9 mouse cellular contexts compared by ENCODE assay signal in genomic region chr2:63454263-63455011, GRCm38 (mm10).
A peak's percentile ranks its signal among the peaks of the same experiment; 100 is the strongest.
DNase-seq lines count a peak whose midpoint lies in the region; ATAC-seq lines count a peak whose summit lies in the region.
"Had no signal": no experiment of that assay in that cellular context is flagged by ENCODE, and none has a peak within 500 bp of the region (broad histone marks: within the 10 kb centered on the region; RNA-seq: fewer than 3 reads in every experiment).

No protein-coding gene starts in this region.

- no peak overlapping the region for H3K4me2 ChIP-seq in embryonic facial prominence, embryonic 13.5 days
- no peak overlapping the region for H3K4me2 ChIP-seq in neural tube, embryonic 13.5 days
- H3K4me2 ChIP-seq: stomach, embryonic 15.5 days had no signal

- no peak overlapping the region for H3K9ac ChIP-seq in embryonic facial prominence, embryonic 13.5 days
- H3K9ac ChIP-seq in neural tube, embryonic 13.5 days: no peak overlapping the region
- H3K9ac ChIP-seq: stomach, embryonic 15.5 days had no signal

- no peaks in the 10 kb centered on the region for H3K4me1 ChIP-seq in embryonic facial prominence, embryonic 13.5 days
- no peaks in the 10 kb centered on the region for H3K4me1 ChIP-seq in embryonic facial prominence, embryonic 10.5 days
- H3K4me1 ChIP-seq in neural tube, embryonic 13.5 days (replicated peaks): no peaks in the 10 kb centered on the region; the same call in 1 of the 2 replicates
- H3K4me1 ChIP-seq: stomach, embryonic 15.5 days had no signal

- WGBS in embryonic facial prominence, embryonic 13.5 days: 71% methylated on average over 10 of the region's 10 CpGs
- 77% methylated on average over 10 of the region's 10 CpGs for WGBS in embryonic facial prominence, embryonic 10.5 days
- WGBS in neural tube, embryonic 13.5 days: 60% methylated on average over 10 of the region's 10 CpGs

- no peak for DNase-seq in embryonic facial prominence, embryonic 10.5 days (ENCODE audit: low spot score)
- DNase-seq in neural tube, embryonic 10.5 days (ENCODE audit: extremely low spot score, low spot score): no peak
- peak; percentile 49 to 53 for DNase-seq in layer of hippocampus, adult 8-10 months (ENCODE audit: low spot score in 2 of 2)
- peak; percentile 28 to 52 for DNase-seq in right cerebral cortex, postnatal 36 days (ENCODE audit: low spot score in 2 of 2)
- no peak for DNase-seq in adrenal gland, postnatal 14 days

- no peak overlapping the region for H3K27ac ChIP-seq in embryonic facial prominence, embryonic 13.5 days
- no peak overlapping the region for H3K27ac ChIP-seq in embryonic facial prominence, embryonic 10.5 days (replicated peaks)
- H3K27ac ChIP-seq in neural tube, embryonic 13.5 days (replicated peaks): no peak overlapping the region
- H3K27ac ChIP-seq: stomach, embryonic 15.5 days had no signal

- H3K9me3 ChIP-seq in embryonic facial prominence, embryonic 13.5 days: no peaks in the 10 kb centered on the region
- no peaks in the 10 kb centered on the region for H3K9me3 ChIP-seq in embryonic facial prominence, embryonic 10.5 days
- no peaks in the 10 kb centered on the region for H3K9me3 ChIP-seq in neural tube, embryonic 13.5 days
- H3K9me3 ChIP-seq: stomach, embryonic 15.5 days had no signal

- no peak overlapping the region for H3K4me3 ChIP-seq in embryonic facial prominence, embryonic 13.5 days
- no peak overlapping the region for H3K4me3 ChIP-seq in embryonic facial prominence, embryonic 10.5 days
- no peak overlapping the region for H3K4me3 ChIP-seq in neural tube, embryonic 13.5 days
- H3K4me3 ChIP-seq: stomach, embryonic 15.5 days had no signal

- H3K27me3 ChIP-seq in embryonic facial prominence, embryonic 13.5 days: no peaks in the 10 kb centered on the region
- no peaks in the 10 kb centered on the region for H3K27me3 ChIP-seq in embryonic facial prominence, embryonic 10.5 days (replicated peaks; ENCODE audit: low read depth, poor library complexity, severe bottlenecking)
- no peaks in the 10 kb centered on the region for H3K27me3 ChIP-seq in neural tube, embryonic 13.5 days
- H3K27me3 ChIP-seq: stomach, embryonic 15.5 days had no signal

- H3K36me3 ChIP-seq in embryonic facial prominence, embryonic 13.5 days: no peaks in the 10 kb centered on the region
- H3K36me3 ChIP-seq in embryonic facial prominence, embryonic 10.5 days (replicated peaks): no peaks in the 10 kb centered on the region
- H3K36me3 ChIP-seq in neural tube, embryonic 13.5 days: no peaks in the 10 kb centered on the region
- H3K36me3 ChIP-seq: stomach, embryonic 15.5 days had no signal

- ATAC-seq in embryonic facial prominence, embryonic 13.5 days (ENCODE audit: insufficient number of reproducible peaks, insufficient read depth, low FRiP score, low TSS enrichment, low read depth): peak; percentile 43; the same call in 1 of the 2 replicates
- ATAC-seq in neural tube, embryonic 13.5 days (ENCODE audit: low read depth): peak; percentile 91
- no peak for ATAC-seq in megakaryocyte-erythroid progenitor cell, adult 5-6 weeks (replicated peaks; ENCODE audit: low FRiP score, low TSS enrichment, poor library complexity, severe bottlenecking)

Comparison
In these comparisons a context has a peak if more than half of its experiments do, and no peak if none do; other contexts are left out.
1. DNase-seq: peak in layer of hippocampus, adult 8-10 months (2 of 2) and right cerebral cortex, postnatal 36 days (2 of 2); none in embryonic facial prominence, embryonic 10.5 days (single experiment), neural tube, embryonic 10.5 days (single experiment) and adrenal gland, postnatal 14 days (single experiment).